Mouse (Mus musculus) spleen, postnatal 14 days (tissue): ENCODE data around the gene Mast4.

ENCODE experiments used
- DNase-seq, 2 experiments: peaks; one replicate each; pipeline ENCODE4 v3.0.0; 2021 to 2022; ENCODE audit warnings: low spot score in 2 of 2

Gene Mast4

GRCm38 (mm10) chr13:103241092-103241491 is 93.2 kb downstream of the Mast4 start:
- DNase-seq: no peak

GRCm38 (mm10) chr13:103239654-103240053 is 94.6 kb downstream of the Mast4 start:
- DNase-seq: no peak

GRCm38 (mm10) chr13:103238034-103238705 is 96.1 kb downstream of the Mast4 start:
- DNase-seq: no peak

GRCm38 (mm10) chr13:103232171-103232570 is 102.1 kb downstream of the Mast4 start:
- DNase-seq: no peak

GRCm38 (mm10) chr13:103229069-103229468 is 105.2 kb downstream of the Mast4 start:
- no peak for DNase-seq

- no peak for DNase-seq
These were observed 108.1 kb downstream of the Mast4 start for GRCm38 (mm10) chr13:103225895-103226815.

- no peak for DNase-seq
These were observed 108.9 kb downstream of the Mast4 start for GRCm38 (mm10) chr13:103225217-103225894.

GRCm38 (mm10) chr13:103220479-103221064 is 113.7 kb downstream of the Mast4 start:
- no peak for DNase-seq

- no peak for DNase-seq
These were observed 114.3 kb downstream of the Mast4 start for GRCm38 (mm10) chr13:103219999-103220398.

- DNase-seq: no peak
These were observed 116.8 kb downstream of the Mast4 start for GRCm38 (mm10) chr13:103217486-103217885.

GRCm38 (mm10) chr13:103214506-103214905 is 119.8 kb downstream of the Mast4 start:
- no peak for DNase-seq

GRCm38 (mm10) chr13:103211953-103212352 is 122.3 kb downstream of the Mast4 start:
- DNase-seq: no peak

GRCm38 (mm10) chr13:103211501-103211941 is 122.8 kb downstream of the Mast4 start:
- no peak for DNase-seq

- no peak for DNase-seq
These were observed 123.6 kb downstream of the Mast4 start for GRCm38 (mm10) chr13:103210746-103211145.

GRCm38 (mm10) chr13:103207199-103207598 is 127.1 kb downstream of the Mast4 start:
- DNase-seq: no peak

GRCm38 (mm10) chr13:103206644-103207043 is 127.7 kb downstream of the Mast4 start:
- DNase-seq: no peak

GRCm38 (mm10) chr13:103205191-103205590 is 129.1 kb downstream of the Mast4 start:
- no peak for DNase-seq

- DNase-seq: no peak
These were observed 130.9 kb downstream of the Mast4 start for GRCm38 (mm10) chr13:103203376-103203895.

- DNase-seq: no peak
These were observed 133.1 kb downstream of the Mast4 start for GRCm38 (mm10) chr13:103201016-103201760.

GRCm38 (mm10) chr13:103199823-103200660 is 134.3 kb downstream of the Mast4 start:
- no peak for DNase-seq
